Mouse (Mus musculus) T-helper 2 cell (primary cell): Measurements from ENCODE around the gene Olfr1506.
"Not testable (repeated sequence)": the region's sequence is repeated elsewhere in the genome, so short reads cannot be mapped to it uniquely, and the experiment has no call there.

ENCODE experiments used
- in situ Hi-C: fragments of 300-600 bp; cut with MboI, MseI; formaldehyde crosslinking; loops from one replicate; pipeline ENCODE4 v1.15.1; 2025; ENCODE audit warnings: high pct_unique_total_duplicates

Gene Olfr1506

DNA sequence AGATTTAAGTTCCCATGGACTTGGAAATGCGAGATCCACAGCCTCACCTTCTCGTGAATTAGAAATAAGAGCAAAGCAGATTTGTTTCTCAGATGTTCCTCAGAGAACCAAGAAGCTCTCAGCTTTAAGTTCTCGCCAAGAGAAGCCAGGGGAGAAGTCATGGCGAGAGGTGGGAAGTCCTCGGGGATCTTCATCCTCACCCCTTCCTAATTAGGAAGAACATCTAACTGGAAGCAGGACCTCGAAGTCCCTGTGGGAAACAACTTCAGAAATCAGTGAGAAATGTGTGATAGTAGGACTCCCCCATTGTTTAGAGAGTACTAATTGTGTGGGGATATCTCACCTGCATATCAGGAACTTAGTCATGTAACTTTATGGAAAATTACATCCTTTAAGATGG lies at the start of gene Olfr1506:
Gene Olfr1506 (minus strand): TSS at position 101 of the 400 bp plus-strand sequence.
- in situ Hi-C loops: not testable (repeated sequence)

DNA sequence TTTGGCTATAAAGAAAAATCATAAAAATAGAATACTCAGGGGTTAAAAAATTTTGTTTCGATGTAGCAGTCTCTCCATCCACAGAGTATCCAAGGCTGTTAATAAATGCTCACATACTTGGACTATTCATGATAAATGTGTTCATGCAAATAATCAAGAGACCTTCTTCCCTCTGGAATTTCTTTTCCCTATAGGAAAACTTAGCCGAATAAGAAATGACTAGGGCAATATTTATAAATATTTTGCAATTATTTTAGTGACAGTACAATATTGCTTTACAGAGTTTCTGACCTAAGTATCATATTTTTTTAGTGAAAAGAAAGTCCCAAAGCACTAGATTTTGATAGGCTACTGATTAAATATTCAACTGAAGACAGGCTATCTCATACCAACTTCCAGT lies 46.6 kb upstream of the Olfr1506 start, which contains the start of gene Olfr1271:
Gene Olfr1271 (minus strand): TSS at position 101 of the 400 bp plus-strand sequence.
- in situ Hi-C loops: no loop called here

DNA sequence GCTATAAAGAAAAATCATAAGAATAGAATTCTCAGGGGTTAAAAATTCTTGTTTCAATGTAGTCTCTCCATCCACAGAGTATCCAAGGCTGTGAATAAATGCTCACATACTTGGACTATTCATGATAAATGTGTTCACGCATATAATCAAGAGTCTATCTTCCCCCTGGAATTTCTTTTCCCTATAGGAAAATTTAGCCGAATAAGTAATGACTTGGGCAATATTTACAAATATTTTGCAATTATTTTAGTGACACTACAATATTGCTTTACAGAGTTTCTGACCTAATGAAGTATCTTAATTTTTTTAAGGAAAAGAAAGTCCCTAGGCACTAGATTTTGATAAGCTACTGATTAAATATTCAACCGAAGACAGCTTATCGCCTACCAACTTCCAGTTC lies 33.2 kb upstream of the Olfr1506 start, which contains the start of gene Olfr142:
Gene Olfr142 (minus strand): TSS at position 101 of the 400 bp plus-strand sequence.
- in situ Hi-C loops: loop anchor here (5.0 kb wide), 1 partner anchor 105 kb away; the partner anchor contains the start of gene Olfr1270

DNA sequence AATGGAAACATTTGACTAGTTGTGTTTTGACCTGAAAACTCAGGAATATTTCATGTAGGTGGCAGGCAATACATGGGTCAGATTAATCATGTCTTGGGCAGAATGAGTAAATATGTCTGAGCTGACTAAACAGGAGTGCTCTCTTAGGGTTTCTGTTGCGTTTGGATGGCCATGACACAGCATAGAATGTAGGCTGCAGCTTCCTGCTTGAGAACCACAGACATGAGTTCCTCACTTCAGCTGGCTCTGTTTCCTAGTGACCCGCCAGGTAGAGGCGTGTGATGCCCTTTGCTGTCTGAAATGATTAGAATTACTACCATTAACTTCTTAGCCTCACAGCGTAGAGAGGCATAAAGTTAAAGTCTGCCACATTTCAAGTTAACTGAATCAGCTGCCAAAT lies 24.7 kb downstream of the Olfr1506 start:
- in situ Hi-C loops: loop anchor here (5.0 to 10.0 kb wide), 2 partner anchors 223 to 1845 kb away; no protein-coding TSS in a partner anchor

DNA sequence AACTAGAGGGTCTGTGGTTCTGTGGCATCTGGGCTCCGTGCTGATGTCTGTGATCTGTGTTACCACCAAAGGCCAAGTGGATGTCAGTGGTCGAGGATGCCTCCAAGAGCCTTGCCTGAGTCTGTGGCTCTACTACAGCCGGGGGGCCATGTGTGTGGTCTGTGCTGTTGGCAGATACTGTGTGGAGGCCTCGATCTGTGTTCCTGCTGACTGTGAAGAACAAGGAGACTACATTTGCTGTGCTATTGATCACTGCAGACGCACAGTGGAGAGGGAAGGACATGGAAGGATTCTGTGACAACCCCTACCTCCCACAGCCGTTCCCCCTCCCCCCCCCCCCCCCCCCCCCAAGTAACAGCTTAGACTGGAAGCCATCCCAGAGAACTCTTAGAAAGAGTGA lies 29.0 kb downstream of the Olfr1506 start:
- in situ Hi-C loops: loop anchor here (10.0 kb wide), 1 partner anchor 1840 kb away; no protein-coding TSS in a partner anchor

DNA sequence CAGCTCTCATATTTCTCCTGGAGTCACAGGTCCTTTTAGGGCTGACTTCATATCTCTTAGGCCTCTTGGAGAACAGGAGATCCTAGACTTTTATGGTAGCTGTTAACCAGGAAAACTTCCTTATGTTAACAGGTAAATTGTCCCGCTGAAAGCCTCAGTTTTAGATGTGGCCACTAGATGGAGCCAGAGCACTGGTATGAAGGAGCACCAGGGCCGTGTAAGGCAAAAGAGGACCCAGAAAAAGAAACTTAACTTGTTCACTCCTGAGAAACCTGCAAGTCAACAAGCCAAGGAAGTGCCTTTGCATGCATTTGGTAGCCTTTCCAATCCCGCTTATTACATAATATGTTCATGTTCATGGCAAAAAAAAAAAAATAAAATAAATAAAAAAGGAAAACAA lies 29.5 kb downstream of the Olfr1506 start:
- in situ Hi-C loops: loop anchor here (10.0 kb wide), 1 partner anchor 1840 kb away; no protein-coding TSS in a partner anchor

DNA sequence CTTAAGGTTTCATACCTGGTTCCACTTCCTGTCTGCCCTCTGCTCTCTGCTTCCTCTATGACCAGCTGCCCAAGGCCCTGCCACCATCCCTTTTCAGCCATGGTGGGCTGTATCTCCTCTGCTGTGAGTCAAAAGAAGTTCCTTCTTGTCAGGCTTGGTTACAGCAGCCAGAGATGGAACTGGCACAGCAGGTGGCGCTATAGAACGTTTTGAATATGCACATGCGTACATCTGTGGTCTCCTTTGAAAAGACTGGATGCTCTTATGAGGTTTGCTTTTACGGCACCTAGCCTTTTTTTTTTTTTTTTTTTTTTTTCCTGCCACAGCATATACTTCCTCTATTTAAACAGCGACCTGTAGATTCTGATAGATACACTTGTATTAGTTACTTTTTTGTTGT lies 37.2 kb downstream of the Olfr1506 start:
- in situ Hi-C loops: not testable (repeated sequence)

DNA sequence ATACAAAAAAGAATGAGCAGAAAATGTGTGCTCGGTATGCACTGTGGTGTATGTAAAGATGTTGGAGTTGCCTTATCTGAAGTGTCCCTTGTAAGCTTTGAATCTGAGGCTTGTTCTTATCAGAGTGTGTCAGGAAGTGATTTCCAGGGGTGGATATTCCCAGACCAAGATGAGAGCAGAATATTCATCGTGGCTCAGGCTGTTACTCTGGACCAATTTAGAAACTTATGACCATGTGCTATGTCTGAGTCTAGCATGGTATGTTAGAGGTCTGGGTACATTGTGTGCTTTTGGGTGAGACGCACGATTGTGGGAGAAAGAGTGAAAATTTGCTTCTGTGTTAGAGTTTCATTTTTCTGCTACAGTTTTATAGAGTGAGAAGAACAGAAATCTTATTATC lies 38.2 kb downstream of the Olfr1506 start:
- in situ Hi-C loops: not testable (repeated sequence)
